Mouse (Mus musculus): ENCODE data around the gene Defa2.
"Not testable (repeated sequence)": the region's sequence is repeated elsewhere in the genome, so short reads cannot be mapped to it uniquely, and the experiment has no call there.

Gene Defa2

DNA sequence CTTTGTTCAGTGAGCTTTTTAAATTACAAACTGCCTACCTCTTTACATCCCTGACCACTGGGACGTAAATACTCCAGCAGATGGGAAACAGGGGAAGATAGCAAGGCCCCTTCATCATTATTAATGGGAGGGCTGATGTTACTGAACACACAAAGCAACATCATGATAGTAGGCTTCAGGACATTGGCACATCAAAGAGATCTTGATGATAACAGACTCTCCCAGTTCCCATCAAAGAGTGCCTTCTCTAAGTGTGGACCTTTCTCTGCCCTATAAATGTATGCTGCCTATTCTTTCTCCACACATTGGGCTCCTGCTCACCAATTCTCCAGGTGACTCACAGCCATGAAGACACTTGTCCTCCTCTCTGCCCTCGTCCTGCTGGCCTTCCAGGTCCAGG lies at the start of gene Defa2:
Gene Defa2, plus strand, starts transcription at position 301 of the 400 bp plus-strand sequence.
- DNase-seq (ENCODE audit: low read depth) = not testable (repeated sequence)

DNA sequence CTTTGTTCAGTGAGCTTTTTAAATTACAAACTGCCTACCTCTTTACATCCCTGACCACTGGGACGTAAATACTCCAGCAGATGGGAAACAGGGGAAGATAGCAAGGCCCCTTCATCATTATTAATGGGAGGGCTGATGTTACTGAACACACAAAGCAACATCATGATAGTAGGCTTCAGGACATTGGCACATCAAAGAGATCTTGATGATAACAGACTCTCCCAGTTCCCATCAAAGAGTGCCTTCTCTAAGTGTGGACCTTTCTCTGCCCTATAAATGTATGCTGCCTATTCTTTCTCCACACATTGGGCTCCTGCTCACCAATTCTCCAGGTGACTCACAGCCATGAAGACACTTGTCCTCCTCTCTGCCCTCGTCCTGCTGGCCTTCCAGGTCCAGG lies 13.2 kb downstream of the Defa2 start, which contains the start of gene Defa33:
Gene Defa33, plus strand, starts transcription at position 301 of the 400 bp plus-strand sequence.
- not testable (repeated sequence) for DNase-seq (ENCODE audit: low read depth)

DNA sequence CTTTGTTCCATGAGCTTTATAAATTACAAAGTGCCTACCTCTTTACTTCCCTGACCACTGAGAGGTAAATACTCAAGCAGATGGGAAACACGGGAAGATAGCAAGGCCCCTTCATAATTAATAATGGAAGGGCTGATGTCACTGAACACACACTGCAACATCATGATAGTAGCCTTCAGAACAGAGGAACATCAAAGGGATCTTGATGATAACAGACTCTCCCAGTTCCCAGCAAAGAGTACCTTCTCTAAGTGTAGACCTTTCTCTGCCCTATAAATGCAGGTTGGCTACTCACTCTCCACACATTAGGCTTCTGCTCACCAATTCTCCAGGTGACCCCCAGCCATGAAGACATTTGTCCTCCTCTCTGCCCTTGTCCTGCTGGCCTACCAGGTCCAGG lies 48.8 kb downstream of the Defa2 start, which contains the start of gene Defa36:
Gene Defa36, plus strand, starts transcription at position 301 of the 400 bp plus-strand sequence.
- DNase-seq (ENCODE audit: low read depth) = not testable (repeated sequence)

Data from c-Kit-positive CD71-positive TER-119-negative erythroid progenitor cells, embryonic 14.5 days (primary cell).